Mouse (Mus musculus): Measurements from ENCODE around the gene Cmtm1. TPM values are rescaled to one million over a fixed set of nuclear protein-coding genes. Genes with fewer than 3 reads are reported as not detected.
A peak's percentile ranks its signal among the peaks of the same experiment; 100 is the strongest.

Gene Cmtm1
- polyA plus RNA-seq, 1 experiment from 2014 or later: not detected

DNA sequence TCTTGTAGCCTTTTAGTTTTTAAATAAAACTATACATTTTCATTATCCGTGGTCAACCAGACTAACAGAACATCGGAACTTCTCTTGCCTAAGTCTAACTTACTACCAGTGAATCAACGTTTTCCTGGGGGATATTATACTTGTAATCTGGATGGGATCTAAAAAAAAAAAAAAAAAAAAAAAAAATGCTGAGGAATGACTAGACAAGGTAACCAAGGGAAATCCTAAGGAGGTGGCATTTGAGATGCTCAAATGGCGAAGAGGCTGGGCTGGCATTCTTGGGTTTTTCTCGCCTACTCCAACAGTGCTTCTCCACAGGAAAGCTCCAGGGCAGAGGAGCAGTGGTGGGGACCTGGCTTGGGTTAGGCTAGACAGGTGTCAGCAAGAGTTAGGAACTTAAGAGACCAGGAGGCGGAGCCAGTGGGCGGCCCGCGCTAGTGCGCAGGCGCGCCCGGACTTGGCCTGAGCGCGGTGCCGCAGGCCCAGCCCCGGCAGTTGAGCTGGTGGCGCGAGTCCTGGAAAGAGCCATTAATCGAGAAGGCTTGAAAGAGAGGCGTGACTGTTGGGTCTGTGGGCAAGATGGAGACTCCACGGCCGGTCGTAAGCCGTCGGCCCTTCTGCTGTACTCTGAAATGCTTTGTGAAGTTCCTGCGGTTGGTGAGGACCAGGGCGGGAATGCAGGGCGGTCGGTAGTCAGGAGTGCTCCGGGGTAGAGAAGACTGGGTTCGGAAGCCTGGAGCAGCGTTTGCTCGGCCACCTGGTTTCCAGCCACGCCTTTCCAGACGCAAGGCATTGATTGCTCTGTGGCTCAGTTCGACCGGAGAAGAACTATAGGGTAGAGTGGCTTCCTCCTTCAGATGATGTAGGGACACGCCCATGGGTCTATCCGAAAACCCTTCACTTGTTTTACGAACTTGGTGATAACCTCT, 59.2 kb downstream of the Cmtm1 start, which contains the start of gene Cklf:
Gene Cklf (plus strand): TSS at position 423 of the 929 bp plus-strand sequence.
- Histone ChIP-seq H3K27me3 (ENCODE audit: control insufficient read depth, insufficient read depth, low read length) (0 out of 2 replicates have a peak, but pooled peaks cover 3% of the 10 kb centered on the region), H3K4me2 (ENCODE audit: low read depth, low read length) (peak within 1 kb of the TSS; percentile 66), H3K27ac (ENCODE audit: low read depth, low read length) (0 out of 2 replicates have a peak within 1 kb of the TSS, but pooled peaks have one; percentile 48), H3K36me3 (ENCODE audit: control insufficient read depth, insufficient read depth, low read length) (no peaks in the 10 kb centered on the region), H3K9ac (replicated peaks; ENCODE audit: low read depth, low read length) (peak within 1 kb of the TSS; percentile 47), H3K9me3 (ENCODE audit: control insufficient read depth, low read length) (no peaks in the 10 kb centered on the region), H3K4me1 (ENCODE audit: control insufficient read depth, insufficient read depth, low read length) (peaks cover 8% of the 10 kb centered on the region; the same call in 1 of the 2 replicates), H3K4me3 (ENCODE audit: low read depth, low read length) (peak within 1 kb of the TSS; percentile 55)
- peak; percentile 81 for ATAC-seq (ENCODE audit: low read depth)
- 4% methylated on average over 41 of the region's 41 CpGs for WGBS

GRCm38 (mm10) chr8:104249442-104249996, 60.4 kb downstream of the Cmtm1 start:
- H3K27ac ChIP-seq (ENCODE audit: low read depth, low read length): no peak overlapping the region
- no peak overlapping the region for H3K9ac ChIP-seq (replicated peaks; ENCODE audit: low read depth, low read length)
- ATAC-seq (ENCODE audit: low read depth): no peak
- H3K4me2 ChIP-seq (ENCODE audit: low read depth, low read length): no peak overlapping the region
- H3K4me3 ChIP-seq (ENCODE audit: low read depth, low read length): no peak overlapping the region
- H3K36me3 ChIP-seq (ENCODE audit: control insufficient read depth, insufficient read depth, low read length): no peaks in the 10 kb centered on the region
- WGBS: 88% methylated on average over 7 of the region's 7 CpGs
- H3K4me1 ChIP-seq (ENCODE audit: control insufficient read depth, insufficient read depth, low read length): peaks cover 8% of the 10 kb centered on the region; the same call in 1 of the 2 replicates
- 0 out of 2 replicates have a peak, but pooled peaks cover 3% of the 10 kb centered on the region for H3K27me3 ChIP-seq (ENCODE audit: control insufficient read depth, insufficient read depth, low read length)
- H3K9me3 ChIP-seq (ENCODE audit: control insufficient read depth, low read length): no peaks in the 10 kb centered on the region

DNA sequence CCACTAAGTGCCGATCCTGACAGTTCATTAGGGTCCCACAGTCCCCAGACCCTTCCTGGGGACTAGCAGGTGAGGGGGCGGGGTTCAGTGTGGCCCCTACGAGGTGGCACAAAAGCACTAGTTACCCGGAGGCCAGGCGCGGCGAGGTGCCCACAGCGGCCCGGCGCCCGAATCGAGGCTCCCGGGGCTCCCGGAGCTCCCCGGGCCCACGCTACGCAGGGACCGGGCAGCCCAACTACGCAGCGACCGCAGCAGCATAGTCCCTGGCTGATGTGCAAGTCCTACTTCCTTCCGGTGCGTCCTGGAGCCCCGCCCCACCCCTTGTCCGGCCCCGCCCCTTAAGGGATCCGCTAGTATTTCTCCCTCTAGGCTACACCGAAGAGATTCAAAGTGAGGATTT, 61.7 kb downstream of the Cmtm1 start, which contains the start of gene Tk2:
Gene Tk2 (minus strand): TSS at position 283 of the 400 bp plus-strand sequence.
- ATAC-seq (ENCODE audit: low read depth): peak; percentile 94
- under 1% methylated on average over 28 of the region's 28 CpGs for WGBS
- H3K9ac ChIP-seq (replicated peaks; ENCODE audit: low read depth, low read length): peak within 1 kb of the TSS; percentile 86

DNA sequence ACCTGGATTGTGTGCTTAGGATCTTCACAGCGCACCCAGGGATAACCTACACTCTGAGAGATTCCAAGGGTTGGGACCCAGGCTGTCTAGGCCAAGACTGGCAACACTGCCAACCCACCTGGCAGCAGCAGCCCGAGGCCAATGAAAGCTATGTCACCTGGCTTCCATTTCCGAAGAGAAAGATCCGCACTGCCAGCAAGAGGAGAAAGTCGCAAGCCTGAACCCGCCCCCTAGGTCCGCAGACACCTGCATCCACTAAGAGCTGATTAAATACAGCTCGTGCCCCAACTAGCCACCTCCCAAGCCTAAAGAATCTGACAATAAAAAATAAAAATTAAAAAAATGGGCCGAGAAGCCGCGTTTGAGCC, 62.1 kb downstream of the Cmtm1 start:
- Histone ChIP-seq H3K9me3 (ENCODE audit: control insufficient read depth, low read length) (no peaks in the 10 kb centered on the region), H3K27me3 (ENCODE audit: control insufficient read depth, insufficient read depth, low read length) (0 out of 2 replicates have a peak, but pooled peaks cover 3% of the 10 kb centered on the region), H3K4me1 (ENCODE audit: control insufficient read depth, insufficient read depth, low read length) (peaks cover 8% of the 10 kb centered on the region; the same call in 1 of the 2 replicates), H3K4me3 (ENCODE audit: low read depth, low read length) (peak overlapping the region; percentile 87), H3K4me2 (ENCODE audit: low read depth, low read length) (peak overlapping the region; percentile 61), H3K9ac (replicated peaks; ENCODE audit: low read depth, low read length) (peak overlapping the region; percentile 86), H3K27ac (ENCODE audit: low read depth, low read length) (no peak overlapping the region), H3K36me3 (ENCODE audit: control insufficient read depth, insufficient read depth, low read length) (peaks cover 6% of the 10 kb centered on the region; the same call in 1 of the 2 replicates)
- peak; percentile 12; the same call in 1 of the 2 replicates for ATAC-seq (ENCODE audit: low read depth)
- 3% methylated on average over 11 of the region's 11 CpGs for WGBS

More for the DNA sequence above, 61.7 kb downstream of the Cmtm1 start, which contains the start of gene Tk2:
- H3K4me2 ChIP-seq (ENCODE audit: low read depth, low read length): peak within 1 kb of the TSS; percentile 61
- H3K4me3 ChIP-seq (ENCODE audit: low read depth, low read length): peak within 1 kb of the TSS; percentile 87
- H3K9me3 ChIP-seq (ENCODE audit: control insufficient read depth, low read length): no peaks in the 10 kb centered on the region
- 0 out of 2 replicates have a peak, but pooled peaks cover 2% of the 10 kb centered on the region for H3K36me3 ChIP-seq (ENCODE audit: control insufficient read depth, insufficient read depth, low read length)
- H3K27ac ChIP-seq (ENCODE audit: low read depth, low read length): no peak within 1 kb of the TSS
- H3K27me3 ChIP-seq (ENCODE audit: control insufficient read depth, insufficient read depth, low read length): 0 out of 2 replicates have a peak, but pooled peaks cover 3% of the 10 kb centered on the region
- peaks cover 8% of the 10 kb centered on the region; the same call in 1 of the 2 replicates for H3K4me1 ChIP-seq (ENCODE audit: control insufficient read depth, insufficient read depth, low read length)

GRCm38 (mm10) chr8:104247054-104247907, 62.7 kb downstream of the Cmtm1 start:
- peaks cover 8% of the 10 kb centered on the region; the same call in 1 of the 2 replicates for H3K4me1 ChIP-seq (ENCODE audit: control insufficient read depth, insufficient read depth, low read length)
- 73% methylated on average over 22 of the region's 22 CpGs for WGBS
- 0 out of 2 replicates have a peak, but pooled peaks cover 3% of the 10 kb centered on the region for H3K27me3 ChIP-seq (ENCODE audit: control insufficient read depth, insufficient read depth, low read length)
- H3K4me2 ChIP-seq (ENCODE audit: low read depth, low read length): peak overlapping the region; percentile 61
- no peak overlapping the region for H3K27ac ChIP-seq (ENCODE audit: low read depth, low read length)
- no peaks in the 10 kb centered on the region for H3K9me3 ChIP-seq (ENCODE audit: control insufficient read depth, low read length)
- H3K9ac ChIP-seq (replicated peaks; ENCODE audit: low read depth, low read length): peak overlapping the region; percentile 86; the same call in 1 of the 2 replicates
- ATAC-seq (ENCODE audit: low read depth): no peak
- peak overlapping the region; percentile 87 for H3K4me3 ChIP-seq (ENCODE audit: low read depth, low read length)
- peaks cover 12% of the 10 kb centered on the region for H3K36me3 ChIP-seq (ENCODE audit: control insufficient read depth, insufficient read depth, low read length)

- Histone ChIP-seq H3K27me3 (ENCODE audit: control insufficient read depth, insufficient read depth, low read length) (0 out of 2 replicates have a peak, but pooled peaks cover 3% of the 10 kb centered on the region), H3K36me3 (ENCODE audit: control insufficient read depth, insufficient read depth, low read length) (peaks cover 19% of the 10 kb centered on the region), H3K4me1 (ENCODE audit: control insufficient read depth, insufficient read depth, low read length) (peaks cover 8% of the 10 kb centered on the region; the same call in 1 of the 2 replicates), H3K9ac (replicated peaks; ENCODE audit: low read depth, low read length) (no peak overlapping the region), H3K4me2 (ENCODE audit: low read depth, low read length) (no peak overlapping the region), H3K4me3 (ENCODE audit: low read depth, low read length) (no peak overlapping the region), H3K9me3 (ENCODE audit: control insufficient read depth, low read length) (no peaks in the 10 kb centered on the region), H3K27ac (ENCODE audit: low read depth, low read length) (no peak overlapping the region)
- WGBS: 93% methylated on average over 4 of the region's 4 CpGs
- no peak for ATAC-seq (ENCODE audit: low read depth)
Measured at GRCm38 (mm10) chr8:104246621-104247020, 63.3 kb downstream of the Cmtm1 start.
